Mouse (Mus musculus) embryo, embryonic 9.5 days (tissue): Measurements from ENCODE around the gene Cda.

Experiments used
- DNase-seq: peaks from one replicate; pipeline ENCODE4 v3.0.0-alpha.2; 2017; ENCODE audit errors: extremely low spot score

Gene Cda

GRCm38 (mm10) chr4:138368498-138369260 lies 887 bp upstream of the Cda start:
- no peak for DNase-seq

- no peak for DNase-seq
These were observed 1.2 kb downstream of the Cda start for GRCm38 (mm10) chr4:138366561-138366960.

GRCm38 (mm10) chr4:138363511-138363910 lies 4.3 kb downstream of the Cda start:
- DNase-seq = no peak

GRCm38 (mm10) chr4:138362883-138363282 lies 4.9 kb downstream of the Cda start:
- no peak for DNase-seq

DNA sequence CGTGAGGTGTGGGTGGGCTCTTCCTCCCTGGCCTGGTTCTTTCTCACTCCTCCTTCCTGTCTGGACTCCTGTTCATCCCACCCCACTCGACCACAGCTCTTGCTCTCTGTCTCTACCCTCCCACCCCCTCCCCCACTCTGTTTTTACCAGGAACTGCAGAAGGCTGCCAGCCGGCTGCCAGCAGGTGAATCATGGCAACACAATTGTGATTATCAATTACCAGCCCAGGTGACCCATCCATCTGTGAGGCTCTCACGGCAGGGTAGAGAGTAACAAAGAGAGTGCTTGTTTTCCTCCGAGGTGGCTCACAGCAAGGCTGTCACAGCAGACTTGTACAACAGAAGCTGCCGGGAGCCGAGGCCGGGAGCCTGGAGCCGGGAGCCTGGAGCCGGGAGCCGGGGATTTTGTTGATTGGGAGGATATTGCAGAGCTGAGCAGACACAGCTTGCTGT lies 6.4 kb downstream of the Cda start:
- no peak for DNase-seq

GRCm38 (mm10) chr4:138358176-138358575 lies 9.6 kb downstream of the Cda start:
- DNase-seq = no peak

- no peak for DNase-seq
These were observed 11.2 kb downstream of the Cda start for GRCm38 (mm10) chr4:138356551-138356950.

DNA sequence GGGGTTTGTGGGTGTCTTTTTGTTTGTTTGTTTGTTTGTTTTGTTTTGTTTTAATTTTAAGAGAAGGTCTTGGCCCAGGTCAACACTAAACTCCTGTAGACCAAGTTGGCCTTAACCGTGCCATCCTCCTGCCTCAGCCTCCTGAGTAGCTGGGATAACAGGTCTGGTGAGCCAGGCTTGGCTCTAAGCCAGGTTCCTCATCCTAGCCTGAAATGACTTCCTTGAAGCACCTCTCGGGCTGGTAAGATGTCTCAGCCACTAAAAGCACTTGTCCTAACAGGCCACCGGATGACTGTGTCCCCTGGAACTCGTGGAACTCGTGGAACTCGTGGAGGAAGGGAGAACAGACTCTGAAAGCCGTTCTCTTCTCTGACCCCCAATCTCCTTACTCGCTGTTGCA lies 11.7 kb downstream of the Cda start:
- no peak for DNase-seq

- no peak for DNase-seq
These were observed 12.3 kb downstream of the Cda start for GRCm38 (mm10) chr4:138355496-138355895.

GRCm38 (mm10) chr4:138353438-138354171 lies 14.2 kb downstream of the Cda start:
- DNase-seq = no peak

DNA sequence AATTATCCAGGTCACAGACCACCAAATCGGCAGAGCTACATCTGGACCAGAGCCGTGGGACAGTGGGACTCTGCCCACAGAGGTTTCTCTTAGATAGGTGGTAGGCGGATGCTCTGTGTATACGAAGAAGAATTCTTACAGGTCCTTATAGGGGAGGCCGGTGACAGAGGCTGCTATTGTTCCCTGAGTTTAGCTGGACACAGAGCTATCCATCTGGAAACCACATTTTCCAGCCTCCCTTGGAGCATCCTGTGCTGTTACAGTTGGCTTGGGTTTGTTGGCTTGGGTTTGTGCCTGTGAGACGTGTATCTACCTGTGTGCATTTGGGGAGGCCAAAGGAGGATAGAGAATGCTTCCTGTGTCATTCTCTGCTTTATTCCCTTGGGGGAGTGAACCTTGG lies 15.1 kb downstream of the Cda start:
- no peak for DNase-seq

GRCm38 (mm10) chr4:138351821-138352220 lies 16.0 kb downstream of the Cda start:
- DNase-seq = no peak

DNA sequence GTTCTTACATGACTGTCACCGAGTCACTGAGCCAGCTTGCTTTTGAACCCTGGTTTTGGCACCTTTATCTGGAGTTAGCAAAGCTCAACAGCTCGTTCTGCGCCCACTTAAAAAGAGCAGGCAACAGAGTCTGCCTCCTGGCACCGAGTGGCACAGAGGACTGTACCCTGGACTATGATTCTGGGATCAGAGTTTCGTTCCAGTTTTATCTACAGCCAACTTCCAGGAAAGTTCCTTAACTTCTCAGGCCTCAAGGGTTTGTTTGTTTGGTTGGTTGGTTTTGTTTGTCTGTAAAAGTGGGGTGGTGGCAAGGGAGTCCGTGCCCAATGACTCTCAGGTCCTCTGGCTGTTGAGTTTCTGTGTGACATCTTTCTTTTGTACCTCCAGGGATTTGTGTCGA lies 19.1 kb downstream of the Cda start:
- no peak for DNase-seq

GRCm38 (mm10) chr4:138347280-138347679 lies 20.5 kb downstream of the Cda start:
- DNase-seq = no peak

DNA sequence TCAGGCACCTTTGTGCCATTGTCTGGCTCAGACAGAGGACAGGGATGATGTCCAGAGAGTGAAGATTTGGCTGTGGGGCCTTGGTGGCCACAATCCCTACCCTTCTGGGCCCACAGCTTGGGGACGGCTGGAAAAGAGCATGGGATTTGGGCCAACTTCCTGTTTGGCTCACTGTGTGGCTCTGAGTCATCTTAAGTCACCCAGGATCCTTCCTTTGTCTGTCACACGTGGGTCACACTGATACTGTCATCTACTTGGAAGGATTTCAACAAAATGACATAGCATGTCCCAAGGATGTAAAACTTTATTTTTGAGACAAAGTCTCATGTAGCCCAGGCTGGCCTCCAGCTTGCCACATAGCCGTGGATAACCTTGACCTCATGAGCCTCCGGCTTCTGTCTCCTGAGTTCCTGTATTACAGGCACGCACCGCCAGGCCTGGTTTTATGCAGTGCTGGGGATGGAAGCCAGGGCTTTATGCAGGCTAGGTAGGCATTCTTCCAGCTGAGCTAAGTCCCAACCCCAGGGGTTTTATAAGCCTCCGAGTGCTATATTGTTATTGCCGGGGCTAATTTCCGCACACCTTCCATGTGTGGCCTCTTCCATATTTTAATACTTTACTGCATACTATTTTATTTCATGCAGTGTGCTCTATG lies 22.8 kb downstream of the Cda start:
- no peak for DNase-seq

- DNase-seq = no peak
These were observed 24.4 kb downstream of the Cda start for GRCm38 (mm10) chr4:138343341-138343837.

- DNase-seq = no peak
These were observed 25.0 kb downstream of the Cda start for GRCm38 (mm10) chr4:138342778-138343177.

- no peak for DNase-seq
These were observed 25.7 kb downstream of the Cda start for GRCm38 (mm10) chr4:138342048-138342447.

- DNase-seq = no peak
These were observed 26.4 kb downstream of the Cda start for GRCm38 (mm10) chr4:138341393-138341792.

- DNase-seq = peak; percentile 28
These were observed 27.8 kb downstream of the Cda start for GRCm38 (mm10) chr4:138339963-138340362.

DNA sequence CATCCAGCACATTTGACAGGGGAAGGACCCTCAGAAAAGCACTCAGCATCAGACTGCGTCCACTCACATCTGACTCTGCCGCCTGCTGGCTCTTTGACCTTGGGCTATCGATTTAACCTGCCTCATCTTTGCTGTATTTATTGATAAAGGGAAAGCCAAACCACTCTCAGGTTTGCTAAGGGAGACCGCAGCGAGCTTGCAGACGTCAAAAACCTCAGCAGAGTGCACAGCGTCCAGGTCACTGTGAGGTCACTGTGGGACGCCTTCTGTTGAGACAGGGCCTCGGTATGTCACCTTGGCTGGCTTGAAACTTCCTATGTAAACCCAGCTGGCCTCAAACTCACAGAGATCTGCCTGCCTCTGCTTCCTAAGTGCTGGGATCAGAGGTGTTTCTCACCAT lies 30.5 kb downstream of the Cda start:
- no peak for DNase-seq

- DNase-seq = no peak
These were observed 30.9 kb downstream of the Cda start for GRCm38 (mm10) chr4:138336876-138337275.

DNA sequence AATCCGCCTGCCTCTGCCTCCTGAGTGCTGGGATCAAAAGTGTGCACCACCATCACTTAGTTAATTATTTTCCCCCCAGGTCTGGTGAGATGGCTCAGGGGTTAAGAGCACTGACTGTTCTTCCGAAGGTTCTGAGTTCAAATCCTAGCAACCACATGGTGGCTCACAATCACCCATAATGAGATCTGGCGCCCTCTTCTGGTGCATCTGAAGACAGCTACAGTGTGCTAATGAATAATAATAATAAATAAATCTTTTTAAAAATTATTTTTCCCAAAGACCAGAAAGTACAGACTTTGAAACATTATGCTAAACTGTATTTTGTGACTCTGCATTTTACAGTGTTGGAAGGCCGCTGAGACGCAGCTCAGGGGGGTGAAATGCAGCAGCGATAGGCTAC lies 32.1 kb downstream of the Cda start:
- no peak for DNase-seq
